Mouse (Mus musculus): ENCODE measurements around the gene Gnai2. TPM values are rescaled to one million over a fixed set of nuclear protein-coding genes. Genes with fewer than 3 reads are reported as not detected.
A peak's percentile ranks its signal among the peaks of the same experiment; 100 is the strongest.
"Not testable (repeated sequence)": the region's sequence is repeated elsewhere in the genome, so short reads cannot be mapped to it uniquely, and the experiment has no call there.

Gnai2 gene
- 434 and 452 TPM in 2 replicates for polyA plus RNA-seq (2014; fragmentation: Nextera tagmentation; extraction: Ambion mirVana)

DNA sequence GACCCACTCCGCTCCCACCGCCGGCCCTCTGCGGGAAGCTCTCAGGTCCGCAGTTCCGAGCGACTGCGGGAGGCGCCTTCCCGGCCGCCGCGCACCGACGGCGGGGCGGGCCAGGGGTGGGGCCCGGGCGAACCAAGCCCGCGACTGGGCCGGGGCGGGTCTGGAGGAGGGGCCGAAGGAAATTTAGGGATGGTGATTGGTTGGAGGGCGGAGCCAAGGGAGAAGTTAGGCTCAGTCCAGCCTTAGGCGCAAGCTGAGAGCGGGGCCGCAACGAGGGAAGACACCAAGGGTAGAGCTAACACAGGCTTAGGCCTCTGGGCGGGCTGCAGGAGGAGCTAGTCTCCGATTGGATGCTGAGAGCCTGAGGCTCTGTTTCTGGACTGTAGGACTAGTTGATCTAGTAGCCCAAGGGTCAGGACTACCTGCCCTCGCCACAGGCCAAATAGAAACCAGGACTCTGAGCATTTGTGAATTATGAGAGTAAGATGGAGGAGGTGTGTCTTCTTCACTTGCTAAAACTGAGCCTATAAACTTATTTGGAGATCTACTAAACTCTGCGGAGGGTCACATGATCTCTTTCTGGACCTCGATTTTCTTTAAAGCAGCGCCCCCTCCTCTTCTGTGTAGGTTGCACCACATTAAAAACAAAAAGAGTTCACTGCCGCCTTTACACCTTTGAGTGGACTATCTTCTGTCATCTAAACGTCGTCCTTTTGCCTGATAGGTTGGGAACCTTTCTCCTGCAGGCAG, at the start of gene Gnai2:
Gene Gnai2, minus strand, starts transcription at position 89 of the 750 bp plus-strand sequence.
- peak; percentile 97 for DNase-seq (ENCODE audit: low spot score)
- H3K27me3 ChIP-seq (ENCODE audit: control insufficient read depth, insufficient read depth, low read length): no peaks in the 10 kb centered on the region
- WGBS: 2% methylated on average over 37 of the region's 38 CpGs
- peak within 1 kb of the TSS; percentile 98 for H3K27ac ChIP-seq (ENCODE audit: low read depth, low read length)
- peak within 1 kb of the TSS; percentile 89 for H3K9ac ChIP-seq (ENCODE audit: low read length)
- H3K4me3 ChIP-seq (ENCODE audit: low read depth, low read length): peak within 1 kb of the TSS; percentile 90
- H3K9me3 ChIP-seq (ENCODE audit: control insufficient read depth, low read length): no peaks in the 10 kb centered on the region
- H3K4me2 ChIP-seq (ENCODE audit: low read depth): peak within 1 kb of the TSS; percentile 77
- H3K36me3 ChIP-seq (ENCODE audit: control insufficient read depth, insufficient read depth, low read length): no peaks in the 10 kb centered on the region
- peaks cover 52% of the 10 kb centered on the region for H3K4me1 ChIP-seq (ENCODE audit: control insufficient read depth, insufficient read depth, low read length)
- ATAC-seq (ENCODE audit: insufficient read depth, low FRiP score, low TSS enrichment): peak; percentile 83

DNA sequence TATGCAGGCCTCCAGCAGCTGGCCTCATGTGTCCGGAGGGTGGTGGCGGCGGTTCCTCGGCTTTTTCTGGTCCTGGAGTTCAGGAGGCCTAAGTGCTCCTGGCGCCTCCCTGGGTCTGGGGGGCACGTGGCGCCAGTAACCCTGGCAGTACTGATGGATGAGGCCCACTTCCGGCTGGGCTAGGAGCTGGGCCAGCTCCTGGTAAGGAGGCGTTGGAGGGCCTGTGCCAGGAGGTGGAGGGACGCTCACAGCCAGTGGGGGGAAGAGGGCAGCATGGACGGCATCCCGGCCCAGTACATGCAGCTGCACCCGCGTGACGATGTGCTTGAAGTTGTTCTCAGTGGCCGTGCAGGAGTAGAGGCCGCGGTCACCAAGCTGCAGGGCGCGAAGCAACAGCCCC, 47.2 kb upstream of the Gnai2 start:
- no peak overlapping the region for H3K4me3 ChIP-seq (ENCODE audit: low read depth, low read length)
- no peak overlapping the region for H3K9ac ChIP-seq (ENCODE audit: low read length)
- H3K27me3 ChIP-seq (ENCODE audit: control insufficient read depth, insufficient read depth, low read length): peaks cover 3% of the 10 kb centered on the region
- WGBS: 88% methylated on average over 20 of the region's 20 CpGs
- H3K27ac ChIP-seq (ENCODE audit: low read depth, low read length): no peak overlapping the region
- no peak overlapping the region for H3K4me2 ChIP-seq (ENCODE audit: low read depth)
- ATAC-seq (ENCODE audit: insufficient read depth, low FRiP score, low TSS enrichment) (no peak), DNase-seq (ENCODE audit: low spot score) (no peak)
- H3K4me1 ChIP-seq (ENCODE audit: control insufficient read depth, insufficient read depth, low read length): no peaks in the 10 kb centered on the region
- H3K36me3 ChIP-seq (ENCODE audit: control insufficient read depth, insufficient read depth, low read length): peaks cover 6% of the 10 kb centered on the region
- no peaks in the 10 kb centered on the region for H3K9me3 ChIP-seq (ENCODE audit: control insufficient read depth, low read length)

GRCm38 (mm10) chr9:107679501-107679900, 44.3 kb upstream of the Gnai2 start, which contains the start of gene Gnat1:
Gene Gnat1 (minus strand): TSS chr9:107679712.
- no peak for DNase-seq (ENCODE audit: low spot score)
- H3K9me3 ChIP-seq (ENCODE audit: control insufficient read depth, low read length): no peaks in the 10 kb centered on the region
- peaks cover 6% of the 10 kb centered on the region for H3K36me3 ChIP-seq (ENCODE audit: control insufficient read depth, insufficient read depth, low read length)
- H3K4me3 ChIP-seq (ENCODE audit: low read depth, low read length): no peak within 1 kb of the TSS
- H3K4me1 ChIP-seq (ENCODE audit: control insufficient read depth, insufficient read depth, low read length): peaks cover 4% of the 10 kb centered on the region
- peaks cover 30% of the 10 kb centered on the region for H3K27me3 ChIP-seq (ENCODE audit: control insufficient read depth, insufficient read depth, low read length)
- H3K9ac ChIP-seq (ENCODE audit: low read length): no peak within 1 kb of the TSS
- ATAC-seq (ENCODE audit: insufficient read depth, low FRiP score, low TSS enrichment): no peak
- H3K4me2 ChIP-seq (ENCODE audit: low read depth): no peak within 1 kb of the TSS
- H3K27ac ChIP-seq (ENCODE audit: low read depth, low read length): no peak within 1 kb of the TSS
- WGBS: 47% methylated on average over 5 of the region's 5 CpGs

DNA sequence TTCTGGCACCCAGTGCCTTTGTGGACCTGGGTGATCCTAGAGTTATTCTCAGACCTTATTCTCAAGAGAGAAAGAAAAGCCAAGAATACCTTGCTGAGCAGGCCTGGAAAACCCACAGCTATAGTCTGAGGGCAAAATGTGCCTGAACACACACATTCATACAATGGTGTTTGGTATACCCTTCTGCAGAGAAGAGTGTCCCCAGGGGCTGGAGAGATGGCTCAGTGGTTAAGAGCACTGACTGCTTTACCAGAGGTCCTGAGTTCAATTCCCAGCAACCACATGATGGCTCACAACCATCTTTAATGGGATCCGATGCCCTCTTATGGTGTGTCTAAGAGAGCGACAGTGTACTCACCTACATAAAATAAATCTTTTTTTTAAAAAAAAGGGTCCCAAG, 43.7 kb upstream of the Gnai2 start:
- no peak overlapping the region for H3K4me2 ChIP-seq (ENCODE audit: low read depth)
- H3K4me3 ChIP-seq (ENCODE audit: low read depth, low read length): no peak overlapping the region
- H3K36me3 ChIP-seq (ENCODE audit: control insufficient read depth, insufficient read depth, low read length): peaks cover 6% of the 10 kb centered on the region; the same call in 1 of the 2 replicates
- DNase-seq (ENCODE audit: low spot score) (no peak), ATAC-seq (ENCODE audit: insufficient read depth, low FRiP score, low TSS enrichment) (no peak)
- peaks cover 4% of the 10 kb centered on the region for H3K4me1 ChIP-seq (ENCODE audit: control insufficient read depth, insufficient read depth, low read length)
- no peak overlapping the region for H3K9ac ChIP-seq (ENCODE audit: low read length)
- H3K27me3 ChIP-seq (ENCODE audit: control insufficient read depth, insufficient read depth, low read length): peaks cover 30% of the 10 kb centered on the region
- no peak overlapping the region for H3K27ac ChIP-seq (ENCODE audit: low read depth, low read length)
- no peaks in the 10 kb centered on the region for H3K9me3 ChIP-seq (ENCODE audit: control insufficient read depth, low read length)
- 87% methylated on average over 2 of the region's 2 CpGs for WGBS

DNA sequence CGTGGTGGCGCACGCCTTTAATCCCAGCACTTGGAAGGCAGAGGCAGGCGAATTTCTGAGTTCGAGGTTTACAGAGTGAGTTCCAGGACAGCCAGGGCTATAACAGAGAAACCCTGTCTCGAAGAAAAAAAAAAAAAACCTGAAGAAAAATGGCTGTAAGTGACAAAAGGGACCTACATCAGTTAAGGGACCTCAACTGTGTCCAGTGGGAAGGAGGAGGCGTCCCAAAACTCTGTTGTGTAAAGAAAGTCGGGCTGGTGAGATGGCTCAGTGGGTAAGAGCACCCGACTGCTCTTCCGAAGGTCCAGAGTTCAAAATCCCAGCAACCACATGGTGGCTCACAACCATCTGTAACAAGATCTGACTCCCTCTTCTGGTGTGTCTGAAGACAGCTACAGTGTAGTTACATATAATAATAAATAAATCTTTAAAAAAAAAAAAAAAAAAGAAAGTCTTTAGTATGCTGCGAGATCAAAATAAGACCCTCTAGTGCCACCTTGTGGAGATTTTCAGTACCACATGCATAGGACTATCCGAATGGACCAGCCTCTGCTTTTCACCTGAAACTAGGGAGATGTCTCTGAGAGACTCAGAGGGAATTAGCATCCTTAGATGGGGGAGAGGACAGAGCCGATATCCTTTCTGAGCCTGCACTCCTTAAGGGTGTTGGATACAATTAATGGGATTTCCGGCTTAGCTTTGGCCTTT, 42.8 kb upstream of the Gnai2 start:
- not testable (repeated sequence) for H3K4me2 ChIP-seq (ENCODE audit: low read depth)

DNA sequence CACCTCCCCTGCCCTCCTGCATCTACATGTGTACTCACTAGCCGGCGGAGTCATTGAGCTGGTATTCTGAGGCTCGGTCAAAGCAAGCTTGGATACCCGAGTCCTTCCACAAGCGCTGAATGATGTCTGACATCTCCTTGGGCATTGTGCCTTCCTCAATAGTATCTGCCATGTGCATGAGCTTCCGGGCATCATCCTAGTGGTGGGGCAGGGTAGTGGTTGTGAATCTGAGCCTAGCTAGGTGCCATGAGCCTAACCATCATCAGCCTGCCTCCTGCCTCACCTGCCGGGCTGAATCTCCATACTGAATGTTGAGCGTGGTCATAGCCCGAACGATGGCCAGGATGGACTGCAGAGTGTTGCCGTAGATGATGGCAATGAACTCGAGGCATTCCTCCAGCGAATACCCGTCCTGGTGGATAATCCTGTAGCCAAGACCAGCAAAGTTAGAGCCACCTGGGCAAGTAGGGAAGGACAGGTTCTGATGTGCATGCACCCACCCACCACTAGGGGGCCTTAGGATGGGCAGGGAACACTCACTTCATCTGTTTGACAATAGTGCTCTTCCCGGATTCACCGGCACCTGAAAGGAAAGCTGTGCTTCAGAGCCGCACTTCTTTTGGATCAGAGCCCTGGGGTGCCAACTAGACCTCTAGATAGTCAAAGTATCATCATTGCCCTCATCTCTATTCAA, 42.1 kb upstream of the Gnai2 start:
- H3K27me3 ChIP-seq (ENCODE audit: control insufficient read depth, insufficient read depth, low read length): peaks cover 30% of the 10 kb centered on the region
- H3K36me3 ChIP-seq (ENCODE audit: control insufficient read depth, insufficient read depth, low read length): no peaks in the 10 kb centered on the region
- DNase-seq (ENCODE audit: low spot score) (peak; percentile 50), ATAC-seq (ENCODE audit: insufficient read depth, low FRiP score, low TSS enrichment) (0 out of 2 replicates have a peak, but pooled peaks have one; percentile 25)
- H3K27ac ChIP-seq (ENCODE audit: low read depth, low read length): no peak overlapping the region
- H3K4me3 ChIP-seq (ENCODE audit: low read depth, low read length): no peak overlapping the region
- peaks cover 4% of the 10 kb centered on the region for H3K4me1 ChIP-seq (ENCODE audit: control insufficient read depth, insufficient read depth, low read length)
- WGBS: 20% methylated on average over 17 of the region's 17 CpGs
- no peak overlapping the region for H3K4me2 ChIP-seq (ENCODE audit: low read depth)
- no peak overlapping the region for H3K9ac ChIP-seq (ENCODE audit: low read length)
- no peaks in the 10 kb centered on the region for H3K9me3 ChIP-seq (ENCODE audit: control insufficient read depth, low read length)

More for the DNA sequence above, 42.8 kb upstream of the Gnai2 start:
- not testable (repeated sequence) for H3K4me1 ChIP-seq (ENCODE audit: control insufficient read depth, insufficient read depth, low read length); H3K4me3 ChIP-seq (ENCODE audit: low read depth, low read length); H3K36me3 ChIP-seq (ENCODE audit: control insufficient read depth, insufficient read depth, low read length); H3K27ac ChIP-seq (ENCODE audit: low read depth, low read length); H3K9me3 ChIP-seq (ENCODE audit: control insufficient read depth, low read length); ATAC-seq (ENCODE audit: insufficient read depth, low FRiP score, low TSS enrichment); H3K9ac ChIP-seq (ENCODE audit: low read length)
- 42% methylated on average over 14 of the region's 14 CpGs for WGBS
- peak; percentile 61 for DNase-seq (ENCODE audit: low spot score)
- H3K27me3 ChIP-seq (ENCODE audit: control insufficient read depth, insufficient read depth, low read length): peaks cover 30% of the 10 kb centered on the region

DNA sequence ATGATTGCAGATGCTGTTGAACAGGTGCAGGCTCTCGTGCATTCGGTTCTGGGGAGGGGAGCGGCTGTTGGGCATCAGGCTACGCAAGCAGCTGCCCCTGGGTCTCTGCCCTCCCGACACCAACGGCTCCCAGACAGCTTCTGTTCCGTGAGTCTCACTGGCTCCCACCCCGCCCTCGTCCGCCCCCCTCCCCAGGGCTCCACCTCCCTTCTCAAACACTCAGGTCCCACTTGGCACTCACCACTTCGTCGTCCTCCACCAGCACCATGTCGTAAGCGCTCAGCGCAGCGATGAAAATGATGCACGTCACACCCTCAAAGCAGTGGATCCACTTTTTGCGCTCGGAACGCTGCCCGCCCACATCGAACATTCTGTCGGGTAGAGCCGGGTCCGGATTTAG, 41.1 kb upstream of the Gnai2 start:
- no peak for DNase-seq (ENCODE audit: low spot score)
- Histone ChIP-seq H3K36me3 (ENCODE audit: control insufficient read depth, insufficient read depth, low read length) (no peaks in the 10 kb centered on the region), H3K27me3 (ENCODE audit: control insufficient read depth, insufficient read depth, low read length) (peaks cover 30% of the 10 kb centered on the region), H3K27ac (ENCODE audit: low read depth, low read length) (no peak overlapping the region), H3K4me1 (ENCODE audit: control insufficient read depth, insufficient read depth, low read length) (peaks cover 4% of the 10 kb centered on the region), H3K4me3 (ENCODE audit: low read depth, low read length) (peak overlapping the region; percentile 28), H3K9ac (ENCODE audit: low read length) (peak overlapping the region; percentile 35; the same call in 1 of the 2 replicates), H3K9me3 (ENCODE audit: control insufficient read depth, low read length) (no peaks in the 10 kb centered on the region), H3K4me2 (ENCODE audit: low read depth) (peak overlapping the region; percentile 64)
- WGBS: 2% methylated on average over 25 of the region's 25 CpGs
- peak; percentile 35; the same call in 1 of the 2 replicates for ATAC-seq (ENCODE audit: insufficient read depth, low FRiP score, low TSS enrichment)

GRCm38 (mm10) chr9:107675671-107676301, 40.6 kb upstream of the Gnai2 start:
- no peak overlapping the region for H3K27ac ChIP-seq (ENCODE audit: low read depth, low read length)
- H3K4me3 ChIP-seq (ENCODE audit: low read depth, low read length): peak overlapping the region; percentile 28
- ATAC-seq (ENCODE audit: insufficient read depth, low FRiP score, low TSS enrichment) (peak; percentile 67), DNase-seq (ENCODE audit: low spot score) (peak; percentile 87)
- H3K4me1 ChIP-seq (ENCODE audit: control insufficient read depth, insufficient read depth, low read length): peaks cover 4% of the 10 kb centered on the region
- H3K9ac ChIP-seq (ENCODE audit: low read length): peak overlapping the region; percentile 35; the same call in 1 of the 2 replicates
- no peaks in the 10 kb centered on the region for H3K36me3 ChIP-seq (ENCODE audit: control insufficient read depth, insufficient read depth, low read length)
- H3K9me3 ChIP-seq (ENCODE audit: control insufficient read depth, low read length): no peaks in the 10 kb centered on the region
- H3K4me2 ChIP-seq (ENCODE audit: low read depth): peak overlapping the region; percentile 64
- peaks cover 30% of the 10 kb centered on the region for H3K27me3 ChIP-seq (ENCODE audit: control insufficient read depth, insufficient read depth, low read length)
- WGBS: under 1% methylated on average over 39 of the region's 39 CpGs
